Mouse (Mus musculus) gastrocnemius, postnatal 25 days (tissue): ENCODE results near the gene 4930524B15Rik. TPM values are rescaled to one million over a fixed set of nuclear protein-coding genes. Genes with fewer than 3 reads are reported as not detected.
"Not testable (repeated sequence)": the region's sequence is repeated elsewhere in the genome, so short reads cannot be mapped to it uniquely, and the experiment has no call there.

Experiments
- DNase-seq: peaks from one replicate; pipeline ENCODE4 v3.0.0; 2022
- total RNA-seq, 2 experiments: library from RNA; stranded (reverse); gene quantifications; 1 replicate in 1 of 2; 2 replicates in 1 of 2; pipeline ENCODE4 v1.2.3; 2021

Gene 4930524B15Rik
- total RNA-seq, 2 experiments from 2014 or later = not detected

GRCm38 (mm10) chr11:31984786-31985185 is 19.4 kb downstream of the 4930524B15Rik start:
- no peak for DNase-seq

GRCm38 (mm10) chr11:31992535-31992934 is 27.1 kb downstream of the 4930524B15Rik start:
- DNase-seq = no peak

GRCm38 (mm10) chr11:31999716-32000115 is 34.3 kb downstream of the 4930524B15Rik start:
- DNase-seq = no peak

- DNase-seq = peak; percentile 69
These were observed 34.9 kb downstream of the 4930524B15Rik start, which contains the start of gene Nsg2 for GRCm38 (mm10) chr11:32000281-32000680. Nsg2 (plus strand) TSS chr11:32000463.

GRCm38 (mm10) chr11:32001181-32001910 is 36.0 kb downstream of the 4930524B15Rik start:
- no peak for DNase-seq

- DNase-seq = no peak
These were observed 37.3 kb downstream of the 4930524B15Rik start for GRCm38 (mm10) chr11:32002670-32003072.

GRCm38 (mm10) chr11:32008049-32008448 is 42.7 kb downstream of the 4930524B15Rik start:
- not testable (repeated sequence) for DNase-seq

- no peak for DNase-seq
These were observed 43.5 kb downstream of the 4930524B15Rik start for GRCm38 (mm10) chr11:32008852-32009251.

- DNase-seq = no peak
These were observed 44.7 kb downstream of the 4930524B15Rik start for GRCm38 (mm10) chr11:32009961-32010662.

GRCm38 (mm10) chr11:32010663-32010970 is 45.2 kb downstream of the 4930524B15Rik start:
- DNase-seq = no peak

GRCm38 (mm10) chr11:32011867-32012603 is 46.6 kb downstream of the 4930524B15Rik start:
- no peak for DNase-seq

- no peak for DNase-seq
These were observed 47.6 kb downstream of the 4930524B15Rik start for GRCm38 (mm10) chr11:32013014-32013427.

- no peak for DNase-seq
These were observed 48.2 kb downstream of the 4930524B15Rik start for GRCm38 (mm10) chr11:32013561-32013960.

GRCm38 (mm10) chr11:32018201-32018600 is 52.8 kb downstream of the 4930524B15Rik start:
- no peak for DNase-seq

- DNase-seq = peak; percentile 44
These were observed 54.9 kb downstream of the 4930524B15Rik start for GRCm38 (mm10) chr11:32020031-32020965.

GRCm38 (mm10) chr11:32026634-32027033 is 61.2 kb downstream of the 4930524B15Rik start:
- no peak for DNase-seq

GRCm38 (mm10) chr11:32027474-32028342 is 62.3 kb downstream of the 4930524B15Rik start:
- DNase-seq = no peak

GRCm38 (mm10) chr11:32028605-32029004 is 63.2 kb downstream of the 4930524B15Rik start:
- DNase-seq = no peak
